Mouse (Mus musculus): ENCODE results near the gene Nipsnap1. TPM values are rescaled to one million over a fixed set of nuclear protein-coding genes. Genes with fewer than 3 reads are reported as not detected.
A peak's percentile ranks its signal among the peaks of the same experiment; 100 is the strongest.

The Nipsnap1 gene
- total RNA-seq, 2 experiments from 2014 or later: 13.4 to 20.0 TPM

GRCm38 (mm10) chr11:4862730-4863129 lies 11.0 kb upstream of the Nipsnap1 start:
- ATAC-seq (replicated peaks; ENCODE audit: poor library complexity, severe bottlenecking): no peak

DNA sequence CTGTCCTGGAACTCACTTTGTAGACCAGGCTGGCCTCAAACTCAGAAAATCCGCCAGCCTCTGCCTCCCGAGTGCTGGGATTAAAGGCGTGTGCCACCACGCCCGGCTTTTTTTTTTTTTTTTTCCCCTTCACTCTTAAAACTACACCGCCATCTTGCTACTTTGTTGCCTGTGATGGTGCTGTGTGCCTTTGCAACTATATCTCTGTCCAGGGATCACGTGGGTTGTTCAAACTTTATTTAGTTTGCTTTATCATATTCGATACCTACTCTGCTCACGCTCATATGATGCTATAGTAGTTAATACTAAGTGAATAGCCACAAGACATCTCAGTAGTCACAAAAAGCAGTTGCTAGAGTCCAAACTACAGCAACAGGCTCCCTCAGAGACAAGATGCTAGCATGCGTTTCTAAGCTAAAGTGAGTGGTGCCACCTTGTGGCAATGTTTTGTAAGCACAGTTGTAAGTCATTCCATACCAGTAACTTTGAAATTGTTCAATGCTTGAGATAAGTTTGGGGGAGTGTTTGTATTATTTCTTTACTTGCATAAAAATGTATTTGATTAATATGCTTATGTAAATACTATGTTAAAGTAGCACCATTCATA lies 8.0 kb upstream of the Nipsnap1 start:
- peak; percentile 59; the same call in 1 of the 2 replicates for ATAC-seq (replicated peaks; ENCODE audit: poor library complexity, severe bottlenecking)

DNA sequence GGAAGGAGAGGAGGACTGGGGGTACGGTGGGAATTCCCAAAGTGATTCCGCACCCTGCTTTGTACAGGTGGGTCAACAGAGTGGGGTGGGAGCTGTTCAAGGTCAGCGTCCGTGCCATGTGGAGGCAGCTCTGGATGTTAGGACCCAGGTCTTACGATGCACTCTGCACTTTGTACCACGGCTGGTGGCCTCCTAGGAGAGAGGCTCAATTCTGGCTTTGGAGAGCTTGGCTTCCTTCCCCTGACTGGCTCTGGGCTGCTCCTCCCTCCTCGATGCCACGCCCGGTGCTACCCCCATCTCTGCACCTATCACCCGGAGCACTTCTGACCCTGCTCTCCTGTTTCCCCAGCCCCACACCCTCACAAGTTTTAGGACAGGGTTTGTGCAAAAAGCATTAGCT lies 800 bp downstream of the Nipsnap1 start:
- ATAC-seq (replicated peaks; ENCODE audit: poor library complexity, severe bottlenecking): peak; percentile 43

DNA sequence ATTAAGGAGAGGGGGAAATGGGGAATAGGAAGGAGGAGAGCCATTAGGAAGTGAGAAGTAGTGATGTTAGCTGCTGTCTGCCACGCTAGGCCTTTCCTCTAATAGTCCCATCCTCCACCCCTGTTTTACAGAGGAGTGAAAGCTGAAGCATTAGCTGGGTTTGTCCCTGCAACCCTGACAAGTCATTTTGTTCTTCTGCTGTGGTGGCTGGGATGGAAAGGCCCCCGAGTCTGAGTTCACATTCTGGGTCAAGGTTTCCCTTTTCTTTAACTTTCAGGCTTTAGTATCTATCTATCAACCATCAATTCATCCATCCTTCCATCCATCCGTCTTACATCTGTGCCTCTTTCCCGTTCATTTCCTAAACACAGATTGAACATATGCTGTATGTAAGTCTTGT lies 7.3 kb downstream of the Nipsnap1 start:
- ATAC-seq (replicated peaks; ENCODE audit: poor library complexity, severe bottlenecking): no peak

DNA sequence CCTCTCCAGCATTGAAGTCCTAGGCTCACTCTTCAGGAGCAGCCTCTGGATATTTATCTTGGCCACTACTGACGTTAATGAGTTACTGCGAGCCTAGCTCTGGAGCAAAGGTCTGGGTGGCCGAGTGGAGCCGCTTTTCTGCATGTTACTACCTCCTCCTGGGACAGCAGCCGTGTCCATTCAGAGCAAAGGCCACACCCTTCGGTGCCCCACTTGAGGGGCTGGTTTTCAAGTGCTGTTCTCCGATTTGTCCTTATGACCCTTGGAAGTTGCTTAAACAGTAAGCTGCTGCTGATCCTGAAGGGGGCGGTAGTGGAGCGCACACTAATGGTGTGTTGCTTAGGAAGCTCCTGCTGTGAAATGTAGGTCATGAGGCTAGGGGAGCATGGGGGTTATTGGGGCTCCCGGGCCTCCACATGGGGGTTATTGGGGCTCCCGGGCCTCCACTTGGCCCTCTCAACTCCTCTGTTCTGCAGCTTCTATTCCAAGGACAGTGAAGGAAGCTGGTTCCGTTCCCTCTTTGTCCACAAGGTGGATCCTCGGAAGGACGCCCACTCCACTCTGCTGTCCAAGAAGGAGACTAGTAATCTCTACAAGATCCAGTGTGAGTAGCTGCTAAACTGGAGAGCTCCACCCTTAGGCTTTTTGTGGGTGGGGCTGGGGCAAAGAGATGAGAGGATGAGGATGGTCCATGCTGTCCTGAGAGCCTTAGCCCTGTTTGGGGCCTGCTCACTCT lies 9.3 kb downstream of the Nipsnap1 start:
- ATAC-seq (replicated peaks; ENCODE audit: poor library complexity, severe bottlenecking): no peak

DNA sequence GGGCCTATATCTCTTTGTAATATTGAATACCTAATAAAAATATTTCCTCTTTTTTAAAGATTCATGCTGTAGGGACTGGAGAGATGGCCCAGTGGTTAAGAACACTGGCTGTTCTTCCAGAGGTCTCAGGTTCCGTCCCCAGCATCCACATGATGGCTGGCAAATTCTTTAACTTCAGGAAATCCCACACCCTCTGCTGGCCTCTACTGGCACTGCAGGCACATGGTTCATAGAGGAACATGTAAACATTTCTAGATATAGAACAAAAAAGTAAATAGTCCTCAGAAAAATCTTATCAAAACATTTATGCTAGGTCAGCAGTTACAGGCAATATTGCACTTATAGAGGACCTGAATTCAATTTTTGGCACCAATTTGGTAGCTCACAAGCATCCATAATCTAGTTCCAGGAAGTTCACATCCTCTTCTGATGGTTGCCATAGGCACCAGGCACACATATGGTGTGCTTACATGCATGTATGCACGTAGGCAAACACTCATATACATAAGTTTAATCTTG lies 11.7 kb downstream of the Nipsnap1 start:
- ATAC-seq (replicated peaks; ENCODE audit: poor library complexity, severe bottlenecking): peak; percentile 63

GRCm38 (mm10) chr11:4886987-4887386 lies 13.2 kb downstream of the Nipsnap1 start:
- no peak for ATAC-seq (replicated peaks; ENCODE audit: poor library complexity, severe bottlenecking)

DNA sequence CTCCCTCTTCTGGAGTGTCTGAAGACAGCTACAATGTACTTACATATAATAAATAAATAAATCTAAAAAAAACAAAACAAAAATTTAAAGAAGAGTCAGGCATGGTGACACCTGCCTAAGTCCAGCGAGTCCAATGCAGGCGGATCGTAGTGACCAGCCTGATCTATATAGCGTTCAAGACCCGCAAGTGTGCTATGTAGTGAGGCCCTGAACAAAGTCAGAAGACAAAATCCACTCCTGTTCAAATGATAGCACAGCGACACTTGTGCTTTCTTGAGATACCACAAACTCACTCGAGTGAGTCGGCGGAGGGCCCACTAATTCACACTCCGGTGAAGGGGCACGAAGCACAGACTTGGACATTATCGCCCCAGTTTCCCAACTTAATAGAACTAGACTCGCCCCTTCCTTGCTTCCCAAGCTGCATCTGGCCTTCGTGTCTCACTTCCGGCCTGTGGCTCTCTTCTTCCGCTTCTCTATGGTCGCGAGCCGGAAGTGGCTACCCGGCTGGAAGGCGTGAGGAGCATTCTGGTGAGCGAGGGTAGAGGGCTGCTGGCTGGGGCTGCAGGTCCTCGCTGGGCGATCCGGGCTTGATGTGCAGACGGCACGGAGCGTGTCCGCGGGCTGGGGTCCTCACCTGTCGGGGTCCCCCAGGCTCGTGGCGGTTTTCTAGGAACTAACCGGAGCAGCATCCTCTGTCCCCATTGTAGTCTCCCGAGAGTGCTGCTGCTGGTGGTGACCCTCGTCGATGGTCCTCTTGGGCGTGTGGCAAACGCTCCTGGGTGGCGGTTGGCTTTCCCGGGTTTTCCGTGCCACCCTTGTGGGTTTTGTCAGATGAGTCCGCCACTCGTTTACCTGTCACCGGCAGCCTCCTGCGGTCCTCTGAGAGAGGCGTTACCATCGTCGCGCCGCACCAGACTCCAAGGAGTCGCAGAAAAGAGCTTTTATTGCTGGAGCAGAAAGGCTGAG lies 21.4 kb downstream of the Nipsnap1 start, which contains the start of gene Thoc5:
Gene Thoc5, plus strand, starts transcription at position 473 of the 969 bp plus-strand sequence.
- ATAC-seq (replicated peaks; ENCODE audit: poor library complexity, severe bottlenecking): peak; percentile 99

DNA sequence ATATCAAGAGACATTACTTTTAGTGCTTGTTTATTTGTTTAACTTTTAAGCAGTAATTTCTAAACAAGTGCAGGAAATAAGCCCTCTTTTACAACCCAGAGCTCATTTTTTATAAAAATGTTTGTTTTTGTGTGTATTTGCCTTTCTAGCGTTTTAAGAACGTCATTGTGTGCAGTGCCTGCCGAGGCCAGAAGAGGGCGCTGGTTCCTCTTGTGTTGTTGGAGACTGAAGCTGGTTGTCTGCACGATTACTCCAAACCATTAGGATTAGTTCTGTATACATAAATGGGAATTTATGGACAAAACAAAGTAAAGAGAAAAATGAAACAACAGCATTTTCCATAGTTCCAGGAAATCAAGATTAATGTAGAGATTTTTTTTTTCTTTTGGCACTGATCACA lies 26.7 kb downstream of the Nipsnap1 start:
- ATAC-seq (replicated peaks; ENCODE audit: poor library complexity, severe bottlenecking): no peak

GRCm38 (mm10) chr11:4901956-4902355 lies 28.2 kb downstream of the Nipsnap1 start:
- ATAC-seq (replicated peaks; ENCODE audit: poor library complexity, severe bottlenecking): no peak

DNA sequence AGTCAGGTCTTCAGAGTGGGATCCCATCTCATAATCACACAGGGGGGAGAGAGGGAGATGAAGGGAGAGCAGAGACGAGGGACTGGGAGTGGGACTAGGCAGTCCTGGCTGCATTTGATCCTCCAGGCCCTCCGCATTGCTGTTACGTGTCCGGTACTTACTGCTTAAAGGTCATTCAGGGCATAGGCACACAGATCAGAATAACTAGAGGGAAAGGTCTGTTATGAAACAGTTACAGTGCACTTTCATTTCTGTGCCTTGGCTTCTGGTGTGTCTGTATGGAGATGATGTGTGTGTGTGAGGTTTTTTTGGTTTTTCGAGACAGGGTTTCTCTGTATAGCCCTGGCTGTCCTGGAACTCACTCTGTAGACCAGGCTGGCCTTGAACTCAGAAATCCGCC lies 32.5 kb downstream of the Nipsnap1 start:
- ATAC-seq (replicated peaks; ENCODE audit: poor library complexity, severe bottlenecking): no peak

DNA sequence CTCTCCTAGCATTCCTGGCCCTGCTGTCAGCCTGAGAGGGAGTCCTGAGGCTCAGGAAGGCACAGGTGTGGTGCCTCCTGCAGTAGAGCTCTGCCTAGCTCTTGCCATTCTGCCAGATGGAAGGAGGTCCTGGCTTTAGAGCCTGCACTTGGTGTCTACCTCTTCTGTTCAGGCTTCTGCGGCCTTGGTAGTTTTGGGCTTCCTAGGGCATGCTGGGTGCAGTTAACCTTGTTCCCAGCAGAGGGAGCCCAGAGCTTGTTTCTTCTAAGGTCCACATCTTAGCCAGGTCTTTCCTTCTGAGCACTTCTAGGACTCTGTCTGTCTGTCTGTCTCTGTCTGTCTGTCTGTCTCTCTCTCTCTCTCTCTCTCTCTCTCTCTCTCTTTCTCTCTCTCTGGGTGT lies 42.3 kb downstream of the Nipsnap1 start:
- peak; percentile 63; the same call in 1 of the 2 replicates for ATAC-seq (replicated peaks; ENCODE audit: poor library complexity, severe bottlenecking)

GRCm38 (mm10) chr11:4921281-4921680 lies 47.5 kb downstream of the Nipsnap1 start:
- no peak for ATAC-seq (replicated peaks; ENCODE audit: poor library complexity, severe bottlenecking)

DNA sequence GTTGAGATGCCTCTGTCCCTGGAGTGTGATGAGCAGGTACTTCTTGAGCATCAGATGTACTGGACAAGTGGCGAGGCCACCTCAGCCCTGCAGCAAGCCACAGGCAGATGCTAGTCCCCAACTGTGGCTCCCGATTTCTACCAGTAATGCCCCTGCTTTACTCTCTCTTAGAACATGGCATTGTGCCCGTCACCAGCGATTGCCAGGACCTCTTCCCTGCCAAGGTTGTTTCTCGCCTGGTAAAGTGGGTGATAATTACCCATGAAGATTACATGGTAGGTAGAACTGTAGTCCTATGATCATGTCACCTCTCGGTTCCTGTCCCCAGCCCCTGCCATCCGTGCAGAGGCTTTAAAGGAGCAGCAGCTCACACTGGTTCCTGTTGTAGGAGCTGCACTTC lies 48.0 kb downstream of the Nipsnap1 start:
- ATAC-seq (replicated peaks; ENCODE audit: poor library complexity, severe bottlenecking): no peak

GRCm38 (mm10) chr11:4927224-4927623 lies 53.5 kb downstream of the Nipsnap1 start:
- no peak for ATAC-seq (replicated peaks; ENCODE audit: poor library complexity, severe bottlenecking)

GRCm38 (mm10) chr11:4931009-4931601 lies 57.4 kb downstream of the Nipsnap1 start:
- ATAC-seq (replicated peaks; ENCODE audit: poor library complexity, severe bottlenecking): no peak

GRCm38 (mm10) chr11:4936243-4936642 lies 62.5 kb downstream of the Nipsnap1 start:
- ATAC-seq (replicated peaks; ENCODE audit: poor library complexity, severe bottlenecking): no peak
